9 mouse cellular contexts compared by ENCODE assay signal in the genomic region with DNA sequence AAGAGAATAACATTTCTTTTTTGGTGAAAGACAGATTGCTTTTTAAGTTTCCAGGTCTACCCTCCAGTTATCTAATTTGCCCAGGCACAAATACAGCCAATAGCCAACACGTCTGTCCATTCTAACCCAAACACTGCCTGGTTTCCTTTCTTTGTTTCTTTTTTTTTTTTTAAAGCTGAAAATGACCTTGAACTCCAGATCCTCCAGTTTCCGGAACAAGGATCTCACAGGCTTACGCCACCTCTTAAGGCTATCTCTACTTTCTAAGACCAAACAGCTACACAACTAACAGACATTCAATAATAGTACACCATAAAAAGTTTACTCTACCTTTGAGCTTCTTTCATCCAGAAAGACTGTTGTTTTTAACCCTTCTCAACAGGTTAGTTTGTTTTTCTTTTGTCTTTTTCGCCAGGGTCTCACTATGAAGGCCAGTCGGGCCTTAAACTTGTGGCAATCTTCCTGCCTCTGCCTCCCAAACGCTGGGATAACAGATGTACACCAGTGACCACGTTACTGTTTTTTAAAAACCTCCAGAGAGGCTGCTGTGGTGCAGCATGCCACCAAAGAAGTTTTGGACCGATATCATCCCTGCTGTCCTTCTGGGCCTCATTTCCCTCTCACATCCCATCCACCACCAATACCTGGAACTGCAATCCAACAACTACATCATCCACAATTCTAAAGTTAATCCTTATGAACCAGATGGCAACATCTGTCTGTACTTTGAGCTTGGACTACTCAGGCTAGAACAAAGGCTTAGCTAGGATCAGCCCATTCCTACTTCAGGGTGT. TPM values are rescaled to one million over a fixed set of nuclear protein-coding genes. Genes with fewer than 3 reads are reported as not detected.
DNase-seq lines count a peak whose midpoint lies in the region; ATAC-seq and TF ChIP-seq lines count a peak whose summit lies in the region.
"Had no signal": no experiment of that assay in that cellular context is flagged by ENCODE, and none has a peak within 500 bp of the region (broad histone marks: within the 10 kb centered on the region; RNA-seq: fewer than 3 reads in every experiment).

No protein-coding gene starts in this region.

- no peaks in the 10 kb centered on the region for H3K9me3 ChIP-seq in kidney, postnatal 0 days (replicated peaks; ENCODE audit: low read length)
- H3K9me3 ChIP-seq in embryonic facial prominence, embryonic 14.5 days (ENCODE audit: control insufficient read depth, low read length) = no peaks in the 10 kb centered on the region
- no peaks in the 10 kb centered on the region for H3K9me3 ChIP-seq in intestine, embryonic 15.5 days
- H3K9me3 ChIP-seq in neural tube, embryonic 12.5 days = no peaks in the 10 kb centered on the region

- peak overlapping the region; percentile 70 for H3K4me2 ChIP-seq in kidney, postnatal 0 days (ENCODE audit: low read length)
- H3K4me2 ChIP-seq in embryonic facial prominence, embryonic 14.5 days (ENCODE audit: low read depth, low read length) = peak overlapping the region; percentile 80
- H3K4me2 ChIP-seq in intestine, embryonic 15.5 days (replicated peaks) = peak overlapping the region; percentile 83
- H3K4me2 ChIP-seq in neural tube, embryonic 12.5 days (replicated peaks) = peak overlapping the region; percentile 82

- DNase-seq in kidney, postnatal 0 days (ENCODE audit: low spot score) = no peak
- DNase-seq in kidney, adult 18-20 months = no peak
- DNase-seq in embryonic facial prominence, embryonic 14.5 days (ENCODE audit: low spot score) = no peak
- DNase-seq in right cerebral cortex, postnatal 25 days = no peak
- DNase-seq in frontal cortex, postnatal 36 days (ENCODE audit: low spot score in 2 of 2) = no peak
- DNase-seq in left cerebral cortex, postnatal 25 days (ENCODE audit: low spot score in 2 of 2) = no peak
- DNase-seq: thymus, postnatal 36 days had no signal

- H3K27me3 ChIP-seq in kidney, postnatal 0 days (ENCODE audit: insufficient read depth, low read length) = no peaks in the 10 kb centered on the region
- no peaks in the 10 kb centered on the region for H3K27me3 ChIP-seq in embryonic facial prominence, embryonic 14.5 days (replicated peaks; ENCODE audit: control insufficient read depth, insufficient read depth, low read length)
- no peaks in the 10 kb centered on the region for H3K27me3 ChIP-seq in intestine, embryonic 15.5 days (replicated peaks)
- H3K27me3 ChIP-seq in neural tube, embryonic 12.5 days (replicated peaks) = no peaks in the 10 kb centered on the region

- intact Hi-C loops in left cerebral cortex, postnatal 25 days (cut with DNase I) = no loop called here

- peak overlapping the region; percentile 98; the same call in 1 of the 2 replicates for H3K9ac ChIP-seq in kidney, postnatal 0 days (ENCODE audit: low read depth, low read length)
- peak overlapping the region; percentile 94 for H3K9ac ChIP-seq in embryonic facial prominence, embryonic 14.5 days (ENCODE audit: low read depth, low read length)
- H3K9ac ChIP-seq in intestine, embryonic 15.5 days = peak overlapping the region; percentile 91; the same call in 1 of the 2 replicates
- H3K9ac ChIP-seq in neural tube, embryonic 12.5 days = peak overlapping the region; percentile 96

- TF ChIP-seq CTCF in kidney, postnatal 0 days (IDR thresholded peaks at IDR 0.05; ENCODE audit: low read depth) = no peak

- no peak overlapping the region for H3K27ac ChIP-seq in kidney, postnatal 0 days
- no peak overlapping the region for H3K27ac ChIP-seq in embryonic facial prominence, embryonic 14.5 days (replicated peaks; ENCODE audit: low read depth, low read length)
- no peak overlapping the region for H3K27ac ChIP-seq in intestine, embryonic 15.5 days
- H3K27ac ChIP-seq in neural tube, embryonic 12.5 days = no peak overlapping the region

- H3K36me3 ChIP-seq in kidney, postnatal 0 days (ENCODE audit: insufficient read depth, low read length) = no peaks in the 10 kb centered on the region
- no peaks in the 10 kb centered on the region for H3K36me3 ChIP-seq in embryonic facial prominence, embryonic 14.5 days (ENCODE audit: control insufficient read depth, insufficient read depth, low read length)
- H3K36me3 ChIP-seq in intestine, embryonic 15.5 days = no peaks in the 10 kb centered on the region
- H3K36me3 ChIP-seq in neural tube, embryonic 12.5 days = no peaks in the 10 kb centered on the region

- peak overlapping the region; percentile 73; the same call in 1 of the 2 replicates for H3K4me3 ChIP-seq in kidney, postnatal 0 days (replicated peaks; ENCODE audit: low read depth, low read length)
- peak overlapping the region; percentile 78 for H3K4me3 ChIP-seq in embryonic facial prominence, embryonic 14.5 days (ENCODE audit: low read depth, low read length)
- H3K4me3 ChIP-seq in intestine, embryonic 15.5 days (replicated peaks) = peak overlapping the region; percentile 88; the same call in 1 of the 2 replicates
- H3K4me3 ChIP-seq in neural tube, embryonic 12.5 days = peak overlapping the region; percentile 91

- ATAC-seq in kidney, postnatal 0 days (replicated peaks; ENCODE audit: low FRiP score, low read depth) = no peak
- ATAC-seq in embryonic facial prominence, embryonic 14.5 days (ENCODE audit: low read depth) = no peak
- no peak for ATAC-seq in intestine, embryonic 15.5 days
- ATAC-seq in neural tube, embryonic 12.5 days (ENCODE audit: low FRiP score, low read depth) = no peak

- H3K4me1 ChIP-seq in kidney, postnatal 0 days (replicated peaks; ENCODE audit: insufficient read depth, low read length) = no peaks in the 10 kb centered on the region; the same call in 1 of the 2 replicates
- H3K4me1 ChIP-seq in embryonic facial prominence, embryonic 14.5 days (ENCODE audit: control insufficient read depth, insufficient read depth, low read length) = peaks cover 22% of the 10 kb centered on the region
- peaks cover 3% of the 10 kb centered on the region for H3K4me1 ChIP-seq in intestine, embryonic 15.5 days (replicated peaks)
- peaks cover 32% of the 10 kb centered on the region for H3K4me1 ChIP-seq in neural tube, embryonic 12.5 days

- WGBS in kidney, postnatal 0 days = 65% methylated on average over 8 of the region's 8 CpGs
- WGBS in embryonic facial prominence, embryonic 14.5 days = 76% methylated on average over 8 of the region's 8 CpGs
- WGBS in intestine, embryonic 15.5 days = 72% methylated on average over 8 of the region's 8 CpGs
- WGBS in neural tube, embryonic 12.5 days = 66% methylated on average over 8 of the region's 8 CpGs

RNA-seq across cellular contexts. Expression of a gene that starts 2.1 kb away (rescaled TPM):
- polyA plus RNA-seq in kidney, postnatal 0 days (2015; fragmentation: Nextera tagmentation; extraction: Ambion mirVana) = 32.3 and 35.0 TPM in 2 replicates
- 53.3 and 58.3 TPM in 2 replicates for polyA plus RNA-seq in embryonic facial prominence, embryonic 14.5 days (2014; fragmentation: Nextera tagmentation; extraction: Ambion mirVana)
- polyA plus RNA-seq in intestine, embryonic 15.5 days (2015; fragmentation: Nextera tagmentation; extraction: Ambion mirVana) = 24.9 and 25.7 TPM in 2 replicates
- 65.6 and 69.9 TPM in 2 replicates for polyA plus RNA-seq in neural tube, embryonic 12.5 days (2016; fragmentation: Nextera tagmentation; extraction: Ambion mirVana)
- total RNA-seq in left cerebral cortex, postnatal 25 days (2021) = 100 to 1,000 TPM; 220 to 237 TPM

RNA-seq across cellular contexts. Expression of a gene that starts 28.5 kb away (rescaled TPM):
- polyA plus RNA-seq in kidney, postnatal 0 days (2015; fragmentation: Nextera tagmentation; extraction: Ambion mirVana) = 72.9 and 75.0 TPM in 2 replicates
- polyA plus RNA-seq in embryonic facial prominence, embryonic 14.5 days (2014; fragmentation: Nextera tagmentation; extraction: Ambion mirVana) = 67.6 and 70.6 TPM in 2 replicates
- 74.6 and 81.9 TPM in 2 replicates for polyA plus RNA-seq in intestine, embryonic 15.5 days (2015; fragmentation: Nextera tagmentation; extraction: Ambion mirVana)
- 80.7 TPM in 2 replicates for polyA plus RNA-seq in neural tube, embryonic 12.5 days (2016; fragmentation: Nextera tagmentation; extraction: Ambion mirVana)
- total RNA-seq in left cerebral cortex, postnatal 25 days (2021) = 10 to 100 TPM; 53.1 to 55.4 TPM

RNA-seq across cellular contexts. Expression of a gene that starts 59.9 kb away (rescaled TPM):
- 27.5 and 30.6 TPM in 2 replicates for polyA plus RNA-seq in kidney, postnatal 0 days (2015; fragmentation: Nextera tagmentation; extraction: Ambion mirVana)
- 20.7 and 22.9 TPM in 2 replicates for polyA plus RNA-seq in embryonic facial prominence, embryonic 14.5 days (2014; fragmentation: Nextera tagmentation; extraction: Ambion mirVana)
- 43.7 and 44.4 TPM in 2 replicates for polyA plus RNA-seq in intestine, embryonic 15.5 days (2015; fragmentation: Nextera tagmentation; extraction: Ambion mirVana)
- polyA plus RNA-seq in neural tube, embryonic 12.5 days (2016; fragmentation: Nextera tagmentation; extraction: Ambion mirVana) = 45.5 and 45.7 TPM in 2 replicates
- 100 to 1,000 TPM in 1 of 2 experiments, 10 to 100 TPM in 1; 98.0 to 101 TPM for total RNA-seq in left cerebral cortex, postnatal 25 days (2021)
